In genomic region chr1:169027706-169028105, GRCm38 (mm10) we compare ENCODE assay signal across 16 mouse cellular contexts.
DNase-seq lines count a peak whose midpoint lies in the region; ATAC-seq lines count a peak whose summit lies in the region.
"Had no signal": no experiment of that assay in that cellular context is flagged by ENCODE, and none has a peak within 500 bp of the region (broad histone marks: within the 10 kb centered on the region; RNA-seq: fewer than 3 reads in every experiment).

No protein-coding gene starts in this region.

- H3K4me2 ChIP-seq in midbrain, embryonic 13.5 days (replicated peaks), result no peak overlapping the region
- no peak overlapping the region for H3K4me2 ChIP-seq in midbrain, embryonic 15.5 days
- H3K4me2 ChIP-seq in midbrain, embryonic 14.5 days (ENCODE audit: low read length), result no peak overlapping the region
- H3K4me2 ChIP-seq: lung, embryonic 15.5 days had no signal

- no peak overlapping the region for H3K9ac ChIP-seq in midbrain, embryonic 13.5 days (replicated peaks)
- no peak overlapping the region for H3K9ac ChIP-seq in midbrain, embryonic 15.5 days
- H3K9ac ChIP-seq in midbrain, embryonic 14.5 days (replicated peaks; ENCODE audit: low read length), result no peak overlapping the region
- H3K9ac ChIP-seq: lung, embryonic 15.5 days had no signal

- 0 out of 2 replicates have a peak, but pooled peaks have one; percentile 43 for ATAC-seq in midbrain, embryonic 13.5 days
- no peak; the same call in 1 of the 2 replicates for ATAC-seq in midbrain, embryonic 15.5 days (replicated peaks)
- ATAC-seq in midbrain, embryonic 14.5 days (ENCODE audit: low FRiP score, low TSS enrichment), result no peak
- ATAC-seq: forebrain, embryonic 16.5 days; inflammation-experienced regulatory T-cells, adult 6 months; Patski had no signal

- no peaks in the 10 kb centered on the region for H3K27me3 ChIP-seq in midbrain, embryonic 13.5 days
- no peaks in the 10 kb centered on the region for H3K27me3 ChIP-seq in midbrain, embryonic 15.5 days (replicated peaks)
- H3K27me3 ChIP-seq in midbrain, embryonic 14.5 days (ENCODE audit: control insufficient read depth, insufficient read depth, low read length), result no peaks in the 10 kb centered on the region
- H3K27me3 ChIP-seq: lung, embryonic 15.5 days had no signal

- no peaks in the 10 kb centered on the region for H3K36me3 ChIP-seq in midbrain, embryonic 13.5 days
- no peaks in the 10 kb centered on the region for H3K36me3 ChIP-seq in midbrain, embryonic 15.5 days (replicated peaks)
- no peaks in the 10 kb centered on the region for H3K36me3 ChIP-seq in midbrain, embryonic 14.5 days (ENCODE audit: control insufficient read depth, insufficient read depth, low read length)
- H3K36me3 ChIP-seq: lung, embryonic 15.5 days had no signal

- no peak overlapping the region for H3K27ac ChIP-seq in midbrain, embryonic 13.5 days
- no peak overlapping the region for H3K27ac ChIP-seq in midbrain, embryonic 15.5 days
- H3K27ac ChIP-seq in midbrain, embryonic 14.5 days (replicated peaks; ENCODE audit: low read depth, low read length), result no peak overlapping the region
- H3K27ac ChIP-seq: kidney, postnatal 0 days; lung, embryonic 15.5 days had no signal

- no peaks in the 10 kb centered on the region for H3K9me3 ChIP-seq in midbrain, embryonic 13.5 days
- H3K9me3 ChIP-seq in midbrain, embryonic 15.5 days, result no peaks in the 10 kb centered on the region
- H3K9me3 ChIP-seq in midbrain, embryonic 14.5 days (ENCODE audit: control insufficient read depth, low read length), result no peaks in the 10 kb centered on the region
- H3K9me3 ChIP-seq: lung, embryonic 15.5 days had no signal

- WGBS in midbrain, embryonic 13.5 days, result 37% methylated on average over 6 of the region's 6 CpGs
- WGBS in midbrain, embryonic 15.5 days, result 33% methylated on average over 6 of the region's 6 CpGs
- WGBS in midbrain, embryonic 14.5 days, result 20% methylated on average over 6 of the region's 6 CpGs

- peak; percentile 9 to 10 for DNase-seq in cerebellum, postnatal 14 days
- DNase-seq in cerebellum, adult 9-11 months, result no peak
- peak; percentile 24 for DNase-seq in gastrocnemius, postnatal 10 days
- DNase-seq in midbrain, embryonic 14.5 days, result peak; percentile 48
- DNase-seq in adipocyte (ENCODE audit: low spot score), result no peak
- no peak for DNase-seq in adrenal gland, postnatal 10 days
- DNase-seq: cerebellum, adult 8-10 months; heart, postnatal 14 days; liver had no signal

- no peak overlapping the region for H3K4me3 ChIP-seq in midbrain, embryonic 13.5 days (replicated peaks)
- no peak overlapping the region for H3K4me3 ChIP-seq in midbrain, embryonic 15.5 days
- no peak overlapping the region for H3K4me3 ChIP-seq in midbrain, embryonic 14.5 days (replicated peaks; ENCODE audit: low read depth, low read length)
- H3K4me3 ChIP-seq: lung, embryonic 15.5 days had no signal

- H3K4me1 ChIP-seq in midbrain, embryonic 13.5 days (replicated peaks), result no peaks in the 10 kb centered on the region
- H3K4me1 ChIP-seq in midbrain, embryonic 15.5 days, result no peaks in the 10 kb centered on the region
- no peaks in the 10 kb centered on the region for H3K4me1 ChIP-seq in midbrain, embryonic 14.5 days (ENCODE audit: control insufficient read depth, insufficient read depth, low read length)
- H3K4me1 ChIP-seq: lung, embryonic 15.5 days had no signal

Comparison
In these comparisons a context has a peak if more than half of its experiments do, and no peak if none do; other contexts are left out.
1. DNase-seq: peak in cerebellum, postnatal 14 days (2 of 2), gastrocnemius, postnatal 10 days (single experiment) and midbrain, embryonic 14.5 days (single experiment); none in cerebellum, adult 9-11 months (single experiment), adipocyte (single experiment) and adrenal gland, postnatal 10 days (single experiment).